Mouse (Mus musculus) embryonic facial prominence, embryonic 10.5 days (tissue): ENCODE results near the gene Plxna3. TPM values are rescaled to one million over a fixed set of nuclear protein-coding genes. Genes with fewer than 3 reads are reported as not detected.
A peak's percentile ranks its signal among the peaks of the same experiment; 100 is the strongest.

Source experiments
- DNase-seq: peaks from one replicate; pipeline ENCODE4 v3.0.0-alpha.2; 2017; ENCODE audit warnings: low spot score
- H3K27ac ChIP-seq: fragments of 300-500 bp; sonication (generic); replicated peaks from 2 replicates; pipeline ENCODE4 v1.5.1; 2016; ENCODE audit warnings: mild to moderate bottlenecking
- H3K27me3 ChIP-seq: fragments of 300-500 bp; sonication (generic); replicated peaks from 2 replicates; pipeline ENCODE4 v1.6.1; 2016; ENCODE audit warnings: low read depth, mild to moderate bottlenecking; ENCODE audit not compliant: poor library complexity, severe bottlenecking
- H3K36me3 ChIP-seq: fragments of 300-500 bp; sonication (generic); replicated peaks from 2 replicates; pipeline ENCODE4 v1.6.1; 2016; ENCODE audit warnings: mild to moderate bottlenecking, moderate library complexity
- H3K4me1 ChIP-seq: fragments of 300-500 bp; sonication (generic); 2 replicates; pipeline ENCODE4 v1.6.1; 2016
- H3K4me3 ChIP-seq: fragments of 300-500 bp; sonication (generic); 2 replicates; pipeline ENCODE4 v1.5.1; 2016; ENCODE audit warnings: mild to moderate bottlenecking, moderate library complexity
- H3K9me3 ChIP-seq: fragments of 300-500 bp; sonication (generic); 2 replicates; pipeline ENCODE4 v1.6.1; 2016; ENCODE audit warnings: mild to moderate bottlenecking
- WGBS: fragments of 180-500 bp; shearing (Covaris S2); methylation state at CpG from one replicate; pipeline ENCODE4 v1.1.7; 2016; 5-methylcytosine and 5-hydroxymethylcytosine counted together
- polyA plus RNA-seq: library from polyadenylated mRNA; unstranded; fragments of >200 nt; fragmentation: Nextera tagmentation; extraction: Ambion mirVana; gene quantifications from 2 replicates; pipeline ENCODE4 v1.2.1, GENCODE M21; 2016

Plxna3 gene
- polyA plus RNA-seq: 18.3 and 19.6 TPM in 2 replicates

GRCm38 (mm10) chrX:74328725-74329161, at the start of gene Plxna3:
TSS of gene Plxna3 (plus strand) at chrX:74329066.
- Histone ChIP-seq H3K9me3 (no peaks in the 10 kb centered on the region), H3K27ac (peak within 1 kb of the TSS; percentile 93), H3K4me3 (peak within 1 kb of the TSS; percentile 67), H3K27me3 (no peaks in the 10 kb centered on the region), H3K36me3 (peaks cover 18% of the 10 kb centered on the region), H3K4me1 (peaks cover 29% of the 10 kb centered on the region)
- WGBS: 13% methylated on average over 30 of the region's 30 CpGs
- peak; percentile 81 for DNase-seq

- H3K9me3 ChIP-seq: no peaks in the 10 kb centered on the region
- WGBS: 13% methylated on average over 14 of the region's 14 CpGs
- peak overlapping the region; percentile 73 for H3K4me3 ChIP-seq
- H3K27me3 ChIP-seq: no peaks in the 10 kb centered on the region; the same call in 1 of the 2 replicates
- H3K27ac ChIP-seq: peak overlapping the region; percentile 86
- no peaks in the 10 kb centered on the region for H3K36me3 ChIP-seq
- DNase-seq: no peak
- H3K4me1 ChIP-seq: peaks cover 16% of the 10 kb centered on the region
These were observed 47.7 kb upstream of the Plxna3 start for GRCm38 (mm10) chrX:74281041-74281731.

DNA sequence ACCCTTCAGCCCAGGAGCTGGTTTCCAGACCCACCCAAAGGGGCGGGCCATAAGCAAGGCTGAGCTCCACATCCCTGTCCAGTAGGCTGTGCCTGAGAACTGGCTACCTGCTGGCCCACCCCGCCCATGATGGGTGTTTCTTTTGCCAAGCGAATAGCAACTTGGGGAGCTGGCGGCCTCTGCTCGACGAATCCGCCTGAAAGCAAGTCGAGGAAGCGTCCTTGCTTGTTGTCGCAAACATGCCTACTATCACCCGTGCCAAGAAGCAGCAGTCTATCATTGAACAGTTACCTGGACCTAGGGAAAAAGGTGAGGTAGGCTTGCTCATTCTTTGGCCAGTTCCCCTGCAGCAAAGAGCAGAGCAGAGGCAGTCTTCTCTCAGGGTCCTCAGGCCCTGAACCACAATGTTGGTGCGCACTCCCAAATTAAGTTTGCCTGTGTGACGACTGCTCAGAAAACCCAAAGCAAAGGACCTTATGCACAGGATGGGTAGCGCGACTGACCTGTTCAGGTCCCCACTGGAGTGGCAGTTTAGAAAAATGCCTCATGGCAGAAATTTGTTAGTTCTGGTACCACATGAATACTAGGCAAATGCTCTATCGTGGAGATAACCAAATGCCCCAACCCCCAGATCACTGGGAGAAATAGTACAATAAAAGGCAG, 47.0 kb upstream of the Plxna3 start, which contains the start of the genes Taz and Dnase1l1:
Gene Taz, plus strand, starts transcription at position 181 of the 663 bp plus-strand sequence.
Gene Dnase1l1, minus strand, starts transcription at position 606 of the 663 bp plus-strand sequence.
- H3K27ac ChIP-seq: peak within 1 kb of the TSS; percentile 86
- H3K9me3 ChIP-seq: no peaks in the 10 kb centered on the region
- peak within 1 kb of the TSS; percentile 73 for H3K4me3 ChIP-seq
- peaks cover 16% of the 10 kb centered on the region for H3K4me1 ChIP-seq
- H3K36me3 ChIP-seq: no peaks in the 10 kb centered on the region
- 22% methylated on average over 16 of the region's 16 CpGs for WGBS
- DNase-seq: peak; percentile 73
- no peaks in the 10 kb centered on the region; the same call in 1 of the 2 replicates for H3K27me3 ChIP-seq

GRCm38 (mm10) chrX:74282395-74283091, 46.3 kb upstream of the Plxna3 start:
- WGBS: 17% methylated on average over 39 of the region's 39 CpGs
- H3K27ac ChIP-seq: peak overlapping the region; percentile 86

GRCm38 (mm10) chrX:74283092-74283437, 45.8 kb upstream of the Plxna3 start:
- Histone ChIP-seq H3K36me3 (peaks cover 7% of the 10 kb centered on the region; the same call in 1 of the 2 replicates), H3K27ac (peak overlapping the region; percentile 86), H3K4me1 (peaks cover 16% of the 10 kb centered on the region), H3K9me3 (no peaks in the 10 kb centered on the region), H3K4me3 (peak overlapping the region; percentile 73), H3K27me3 (no peaks in the 10 kb centered on the region; the same call in 1 of the 2 replicates)
- WGBS: 33% methylated on average over 5 of the region's 5 CpGs
- DNase-seq: no peak

More at GRCm38 (mm10) chrX:74282395-74283091, 46.3 kb upstream of the Plxna3 start:
- Histone ChIP-seq H3K36me3 (0 out of 2 replicates have a peak, but pooled peaks cover 3% of the 10 kb centered on the region), H3K27me3 (no peaks in the 10 kb centered on the region; the same call in 1 of the 2 replicates), H3K9me3 (no peaks in the 10 kb centered on the region), H3K4me1 (peaks cover 16% of the 10 kb centered on the region), H3K4me3 (peak overlapping the region; percentile 73)
- peak; percentile 86 for DNase-seq

GRCm38 (mm10) chrX:74293431-74293830, 35.4 kb upstream of the Plxna3 start:
- H3K4me3 ChIP-seq: no peak overlapping the region
- peaks cover 6% of the 10 kb centered on the region for H3K4me1 ChIP-seq
- WGBS: 79% methylated on average over 4 of the region's 4 CpGs
- no peak overlapping the region for H3K27ac ChIP-seq
- peaks cover 18% of the 10 kb centered on the region for H3K36me3 ChIP-seq
- no peaks in the 10 kb centered on the region for H3K9me3 ChIP-seq
- no peaks in the 10 kb centered on the region for H3K27me3 ChIP-seq
- DNase-seq: no peak

GRCm38 (mm10) chrX:74296538-74297448, 32.1 kb upstream of the Plxna3 start, which contains the start of gene Atp6ap1:
TSS of gene Atp6ap1 (plus strand) at chrX:74297097.
- Histone ChIP-seq H3K9me3 (no peaks in the 10 kb centered on the region), H3K4me3 (peak within 1 kb of the TSS; percentile 75), H3K4me1 (peaks cover 6% of the 10 kb centered on the region), H3K27me3 (no peaks in the 10 kb centered on the region), H3K36me3 (peaks cover 27% of the 10 kb centered on the region), H3K27ac (peak within 1 kb of the TSS; percentile 85)
- peak; percentile 92 for DNase-seq
- 17% methylated on average over 37 of the region's 37 CpGs for WGBS

DNA sequence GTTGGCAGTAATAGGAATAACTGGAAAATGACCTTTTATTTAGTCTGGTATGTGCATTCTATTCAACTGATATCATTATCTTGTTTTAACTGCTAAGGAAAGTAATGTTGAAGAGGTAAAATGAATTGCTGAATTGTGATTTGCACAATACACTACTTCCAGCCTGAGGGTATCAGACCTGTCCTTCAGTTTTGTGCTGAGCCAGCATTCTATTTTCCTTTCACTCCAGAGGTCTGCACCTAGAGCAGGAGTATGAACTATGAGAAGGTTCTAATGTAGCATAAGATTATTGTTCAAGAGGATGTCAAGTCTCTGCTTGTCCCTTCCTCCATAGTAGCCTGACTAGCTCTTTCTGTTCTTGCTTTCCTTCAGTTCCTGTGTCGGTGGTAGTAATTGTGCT, 30.5 kb upstream of the Plxna3 start:
- WGBS: 93% methylated on average over 1 of the region's 1 CpGs
- no peak for DNase-seq
- H3K27ac ChIP-seq: no peak overlapping the region
- H3K36me3 ChIP-seq: peaks cover 42% of the 10 kb centered on the region
- no peaks in the 10 kb centered on the region for H3K27me3 ChIP-seq
- H3K4me3 ChIP-seq: no peak overlapping the region
- H3K4me1 ChIP-seq: peaks cover 6% of the 10 kb centered on the region
- H3K9me3 ChIP-seq: no peaks in the 10 kb centered on the region

- Histone ChIP-seq H3K27ac (no peak overlapping the region), H3K36me3 (peaks cover 50% of the 10 kb centered on the region), H3K4me1 (peaks cover 6% of the 10 kb centered on the region), H3K9me3 (no peaks in the 10 kb centered on the region), H3K27me3 (no peaks in the 10 kb centered on the region), H3K4me3 (no peak overlapping the region)
- 91% methylated on average over 3 of the region's 3 CpGs for WGBS
- no peak for DNase-seq
These were observed 29.1 kb upstream of the Plxna3 start for GRCm38 (mm10) chrX:74299721-74300120.

DNA sequence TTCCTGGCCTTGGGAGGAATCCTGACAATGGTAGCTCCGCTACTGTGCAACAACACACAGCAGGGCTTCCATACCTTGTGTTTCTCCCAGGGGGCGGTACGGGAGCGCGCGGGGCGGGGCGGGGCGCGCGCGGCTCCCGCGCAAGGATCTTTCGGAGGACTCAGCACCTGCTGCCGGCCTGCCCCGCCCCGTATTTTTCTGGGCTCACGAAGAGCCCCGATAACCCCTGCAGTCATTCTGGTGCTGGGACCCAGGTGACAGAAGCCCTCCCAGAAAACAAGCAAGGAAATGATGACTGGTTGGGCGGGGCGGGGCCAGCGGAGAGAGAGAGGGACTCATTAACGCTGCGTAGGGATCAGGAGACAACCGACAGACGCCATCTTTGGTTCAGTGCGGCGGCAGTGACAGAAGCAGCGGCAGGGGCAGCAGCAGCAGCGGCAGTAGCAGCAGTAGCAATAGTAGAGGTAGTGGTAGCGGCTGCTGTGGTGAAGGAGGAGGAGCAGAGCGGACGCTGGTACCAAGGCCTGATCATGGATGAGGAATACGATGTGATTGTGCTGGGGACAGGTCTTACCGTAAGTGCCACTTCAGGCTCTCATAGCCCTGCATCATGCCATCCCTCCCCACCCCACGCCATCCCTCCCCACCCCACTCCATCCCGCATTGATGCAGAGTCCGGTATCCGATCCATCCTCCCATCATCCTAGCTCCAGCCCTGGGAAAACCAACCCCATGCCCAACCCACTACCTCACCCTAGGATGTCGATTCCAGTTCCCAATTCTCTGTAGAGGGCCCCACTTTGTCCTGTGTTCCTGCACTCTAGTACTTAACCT, 23.8 kb upstream of the Plxna3 start, which contains the start of gene Gdi1:
Gene Gdi1, plus strand, starts transcription at position 132 of the 834 bp plus-strand sequence.
- peak within 1 kb of the TSS; percentile 68 for H3K4me3 ChIP-seq
- WGBS: 19% methylated on average over 41 of the region's 41 CpGs
- H3K9me3 ChIP-seq: no peaks in the 10 kb centered on the region
- peaks cover 79% of the 10 kb centered on the region for H3K36me3 ChIP-seq
- no peaks in the 10 kb centered on the region for H3K27me3 ChIP-seq
- H3K27ac ChIP-seq: peak within 1 kb of the TSS; percentile 91
- peaks cover 11% of the 10 kb centered on the region for H3K4me1 ChIP-seq
- peak; percentile 85 for DNase-seq
